Mouse (Mus musculus) brown adipose tissue, adult 24 weeks (tissue): ENCODE data around the gene Serpinf2. TPM values are rescaled to one million over a fixed set of nuclear protein-coding genes. Genes with fewer than 3 reads are reported as not detected.

Source experiments
- H3K27ac ChIP-seq: fragments of 200-500 bp; replicated peaks from 2 replicates; pipeline ENCODE4 v1.5.1; 2012; ENCODE audit warnings: low read depth, mild to moderate bottlenecking, low read length
- H3K4me1 ChIP-seq: fragments of 200-500 bp; 2 replicates; pipeline ENCODE4 v1.6.1; 2012; ENCODE audit warnings: low read length, mixed read lengths; ENCODE audit not compliant: control insufficient read depth, insufficient read depth, insufficient read length
- H3K4me3 ChIP-seq: fragments of 200-500 bp; 2 replicates; pipeline ENCODE4 v1.5.1; 2012; ENCODE audit warnings: low read depth, mild to moderate bottlenecking, low read length, moderate library complexity; ENCODE audit not compliant: insufficient read depth
- polyA plus RNA-seq: library from polyadenylated mRNA; stranded (reverse); fragments of >200 nt; gene quantifications from 2 replicates; pipeline ENCODE4 v1.2.4, GENCODE M21; 2012; ENCODE audit not compliant: missing spikeins, insufficient read depth, insufficient read length

Gene Serpinf2
- 0.48 TPM in 1 of 2 replicates, not detected in the other for polyA plus RNA-seq

DNA sequence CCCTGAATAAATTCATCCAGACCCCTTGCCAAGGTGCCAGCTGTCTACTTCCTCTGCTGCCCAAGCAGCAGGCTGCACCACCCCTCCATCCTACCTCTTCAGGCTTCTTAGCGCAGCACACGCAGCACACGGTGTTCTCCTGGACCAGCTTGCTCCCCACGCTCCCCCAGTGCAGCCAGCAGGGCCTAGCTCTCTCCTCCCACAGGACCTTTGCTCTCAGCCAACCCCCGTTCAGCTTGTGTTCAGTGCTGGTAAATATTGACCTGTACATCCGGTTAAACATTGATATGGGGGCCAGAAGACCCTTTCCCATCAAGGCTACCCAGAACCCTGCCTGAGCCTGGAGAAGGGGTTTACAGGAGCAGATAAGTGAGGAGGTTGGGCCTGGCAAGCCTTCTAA is at the start of gene Serpinf2:
Gene Serpinf2 (minus strand): TSS at position 229 of the 400 bp plus-strand sequence.
- Histone ChIP-seq H3K4me1 (no peaks in the 10 kb centered on the region; the same call in 1 of the 2 replicates), H3K4me3 (no peak within 1 kb of the TSS), H3K27ac (no peak within 1 kb of the TSS)

DNA sequence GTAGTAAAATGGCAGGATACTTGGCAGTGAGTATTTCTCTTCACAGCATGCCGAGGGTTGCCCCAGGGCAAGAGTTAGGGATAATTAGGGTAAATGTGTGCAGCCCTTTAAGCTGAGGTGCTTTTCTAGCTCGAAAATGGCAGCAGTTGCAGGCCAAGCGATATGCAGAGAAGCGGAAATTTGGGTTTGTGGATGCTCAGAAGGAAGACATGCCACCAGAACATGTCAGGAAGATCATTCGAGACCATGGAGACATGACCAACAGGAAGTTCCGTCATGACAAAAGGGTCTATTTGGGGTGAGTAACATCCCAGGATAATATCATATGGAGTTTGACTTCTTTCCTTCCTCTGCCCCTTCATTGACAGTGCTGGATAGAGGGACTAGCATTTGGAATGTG is 48.1 kb upstream of the Serpinf2 start:
- H3K27ac ChIP-seq, result 0 out of 2 replicates have a peak overlapping the region, but pooled peaks have one; percentile 0

DNA sequence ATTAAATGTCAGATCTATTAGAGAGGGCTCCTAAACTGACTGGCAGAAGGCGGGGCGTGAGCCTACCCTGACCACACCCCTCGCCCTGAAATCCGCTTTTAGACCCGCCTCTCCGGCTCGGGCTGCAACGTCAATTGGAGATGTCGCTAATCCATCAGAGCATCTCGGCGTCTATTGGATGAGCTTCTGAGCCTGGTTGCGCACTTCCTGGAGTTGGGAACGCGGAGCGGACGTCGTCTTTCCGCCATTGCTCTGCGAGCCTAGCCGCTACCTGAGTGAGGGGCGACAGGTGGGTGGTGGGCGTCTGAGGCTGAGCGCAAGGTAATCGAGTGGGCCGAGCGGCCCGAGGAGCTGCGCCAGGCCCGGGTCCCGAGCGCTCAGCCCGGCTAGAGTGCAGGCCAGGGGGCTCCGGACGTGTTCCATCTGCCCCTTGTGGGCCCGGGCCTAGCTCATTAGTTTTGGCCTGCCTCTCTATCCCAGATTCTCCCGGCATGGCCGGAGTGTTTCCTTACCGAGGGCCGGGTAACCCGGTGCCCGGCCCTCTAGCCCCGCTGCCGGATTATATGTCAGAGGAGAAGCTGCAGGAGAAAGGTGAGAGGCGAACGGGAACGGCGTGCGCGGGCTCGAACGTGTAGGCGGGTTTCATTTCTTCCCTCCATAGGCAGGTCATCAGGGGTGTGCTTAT is 47.4 kb upstream of the Serpinf2 start, which contains the start of gene Prpf8:
Gene Prpf8 (plus strand): TSS at position 216 of the 685 bp plus-strand sequence.
- Histone ChIP-seq H3K27ac (peak within 1 kb of the TSS; percentile 76), H3K4me1 (peaks cover 6% of the 10 kb centered on the region; the same call in 1 of the 2 replicates), H3K4me3 (peak within 1 kb of the TSS; percentile 93)

More for the DNA sequence above, 48.1 kb upstream of the Serpinf2 start:
- Histone ChIP-seq H3K4me1 (peaks cover 6% of the 10 kb centered on the region; the same call in 1 of the 2 replicates), H3K4me3 (peak overlapping the region; percentile 93)

DNA sequence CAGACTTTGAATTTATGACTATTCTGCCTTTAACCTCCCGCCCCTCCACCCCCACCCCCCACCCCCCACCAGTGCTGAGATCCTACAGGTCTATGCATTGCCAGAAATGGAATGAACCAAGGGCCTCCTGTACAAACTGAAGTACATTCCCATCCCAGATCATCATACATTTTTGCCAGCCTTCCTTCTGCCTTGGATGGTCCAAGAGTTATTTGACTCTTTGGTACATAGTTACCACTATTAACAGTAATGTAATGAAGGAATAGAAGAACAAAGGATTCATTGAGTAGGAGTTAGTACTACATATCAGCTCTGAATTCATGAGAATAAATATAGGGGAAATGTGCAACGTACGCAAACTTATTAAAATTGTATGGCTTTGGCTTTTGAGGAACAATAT is 46.8 kb upstream of the Serpinf2 start:
- Histone ChIP-seq H3K4me1 (peaks cover 6% of the 10 kb centered on the region; the same call in 1 of the 2 replicates), H3K4me3 (no peak overlapping the region), H3K27ac (no peak overlapping the region)

DNA sequence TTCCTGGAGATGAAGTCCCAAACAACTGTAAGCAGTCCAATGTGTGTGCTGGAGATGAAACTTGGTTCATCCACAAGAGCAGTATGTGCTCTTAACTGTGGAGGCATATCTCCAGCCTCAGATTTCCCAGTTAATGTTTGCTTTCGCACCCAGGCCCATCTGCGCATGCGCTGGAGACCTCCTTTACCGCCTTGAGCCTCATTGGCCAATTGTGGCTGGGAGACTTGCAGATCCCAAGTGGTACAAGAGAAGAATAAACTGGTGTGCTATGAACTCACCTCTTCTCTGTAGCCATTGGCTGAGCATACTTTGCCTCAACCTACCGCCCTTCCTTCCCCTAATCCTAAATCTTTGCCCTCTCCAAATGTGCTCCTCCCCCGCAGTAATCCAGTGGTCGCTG is 34.0 kb upstream of the Serpinf2 start:
- H3K27ac ChIP-seq, result no peak overlapping the region
- H3K4me3 ChIP-seq, result no peak overlapping the region
- H3K4me1 ChIP-seq, result no peaks in the 10 kb centered on the region

DNA sequence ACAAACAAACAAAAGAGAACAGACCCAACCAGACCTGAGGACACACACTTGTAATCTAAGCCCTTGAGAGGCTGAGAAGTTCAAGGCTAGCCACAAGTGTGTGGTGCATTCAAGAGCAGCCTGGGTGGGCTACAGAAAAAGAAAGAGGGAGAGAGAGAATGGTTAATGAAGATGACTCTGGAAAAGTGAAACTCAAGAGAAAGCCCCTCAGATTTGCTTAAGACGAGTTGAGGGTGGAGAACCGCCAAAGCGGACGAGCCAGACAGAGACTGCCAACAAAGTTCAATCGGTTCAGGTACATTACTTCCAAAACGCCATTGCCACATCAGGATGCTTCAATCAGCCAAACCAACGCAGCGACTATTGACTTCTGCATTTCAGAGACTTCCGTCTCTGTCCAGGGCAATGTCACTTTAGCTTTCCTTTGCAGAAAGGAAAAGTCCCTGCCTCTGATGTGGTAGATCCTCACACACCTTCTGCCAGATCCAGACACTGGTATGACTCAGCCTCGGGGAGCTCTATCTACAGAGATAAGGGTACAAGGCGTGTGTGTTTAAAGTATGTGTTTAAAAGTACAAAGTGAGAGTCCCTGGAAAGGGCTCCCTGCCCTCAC is 33.2 kb upstream of the Serpinf2 start:
- no peak overlapping the region for H3K4me3 ChIP-seq
- H3K4me1 ChIP-seq, result 0 out of 2 replicates have a peak, but pooled peaks cover 2% of the 10 kb centered on the region
- H3K27ac ChIP-seq, result no peak overlapping the region

DNA sequence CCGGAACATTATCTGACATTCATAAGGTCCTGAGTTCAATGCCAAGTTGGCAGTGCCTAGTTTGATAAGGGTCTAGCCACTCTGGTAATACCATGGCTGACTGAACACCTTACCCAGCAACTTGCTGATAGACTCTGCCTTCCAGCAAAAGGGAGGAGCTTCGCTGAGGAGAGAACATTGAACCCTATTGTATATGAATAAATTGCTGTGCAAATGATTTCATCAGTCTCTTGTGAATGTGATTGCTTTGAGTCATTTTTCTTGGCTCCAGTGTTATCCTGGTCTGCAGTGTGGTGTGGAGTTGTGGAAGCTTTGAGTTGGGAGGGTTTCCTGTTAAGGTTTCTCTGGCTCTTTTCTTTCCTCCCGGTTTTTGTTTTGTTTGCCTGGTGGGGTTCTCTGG is 31.3 kb upstream of the Serpinf2 start:
- Histone ChIP-seq H3K4me3 (no peak overlapping the region), H3K4me1 (0 out of 2 replicates have a peak, but pooled peaks cover 4% of the 10 kb centered on the region), H3K27ac (no peak overlapping the region)

DNA sequence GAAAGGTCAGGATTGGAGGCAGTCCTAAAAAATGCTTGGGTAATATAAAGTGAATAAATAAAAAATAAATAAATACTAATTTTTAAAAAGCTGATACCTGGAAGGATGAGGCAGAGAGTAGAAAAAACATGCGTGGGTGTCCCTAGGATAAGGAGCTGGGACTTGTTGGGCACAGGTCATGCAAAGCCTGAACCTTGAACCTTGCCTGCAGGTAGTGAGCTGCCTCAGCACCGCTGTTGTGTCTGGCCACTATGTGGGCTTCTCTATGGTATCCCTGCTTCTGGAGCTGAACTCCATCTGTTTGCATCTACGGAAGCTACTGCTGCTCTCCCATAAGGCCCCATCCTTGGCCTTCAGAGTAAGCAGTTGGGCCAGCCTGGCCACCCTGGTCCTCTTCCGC is 29.9 kb upstream of the Serpinf2 start:
- H3K27ac ChIP-seq, result no peak overlapping the region
- H3K4me3 ChIP-seq, result no peak overlapping the region

DNA sequence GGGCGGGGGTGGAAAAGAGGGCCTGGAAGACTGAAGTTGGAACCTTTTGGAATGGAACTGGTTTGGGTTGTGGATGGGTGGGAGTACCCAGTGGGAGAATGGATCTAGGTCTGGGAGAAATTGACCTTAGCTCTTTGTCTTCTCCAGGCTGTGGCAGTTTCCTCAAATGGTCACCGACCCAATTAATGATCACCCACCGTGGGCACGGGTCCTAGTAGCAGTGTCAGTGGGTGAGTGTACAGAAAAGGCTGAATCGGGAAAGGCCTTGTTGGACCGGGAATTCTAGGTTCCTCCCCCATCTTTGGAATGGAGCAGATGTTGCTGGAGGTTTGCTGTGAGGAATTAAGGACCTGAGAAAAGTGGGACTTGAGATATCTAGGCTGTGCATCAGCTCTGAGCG is 29.0 kb upstream of the Serpinf2 start:
- 0 out of 2 replicates have a peak, but pooled peaks cover 4% of the 10 kb centered on the region for H3K4me1 ChIP-seq
- H3K27ac ChIP-seq, result no peak overlapping the region
- peak overlapping the region; percentile 48 for H3K4me3 ChIP-seq

More for the DNA sequence above, 29.9 kb upstream of the Serpinf2 start:
- 0 out of 2 replicates have a peak, but pooled peaks cover 4% of the 10 kb centered on the region for H3K4me1 ChIP-seq

DNA sequence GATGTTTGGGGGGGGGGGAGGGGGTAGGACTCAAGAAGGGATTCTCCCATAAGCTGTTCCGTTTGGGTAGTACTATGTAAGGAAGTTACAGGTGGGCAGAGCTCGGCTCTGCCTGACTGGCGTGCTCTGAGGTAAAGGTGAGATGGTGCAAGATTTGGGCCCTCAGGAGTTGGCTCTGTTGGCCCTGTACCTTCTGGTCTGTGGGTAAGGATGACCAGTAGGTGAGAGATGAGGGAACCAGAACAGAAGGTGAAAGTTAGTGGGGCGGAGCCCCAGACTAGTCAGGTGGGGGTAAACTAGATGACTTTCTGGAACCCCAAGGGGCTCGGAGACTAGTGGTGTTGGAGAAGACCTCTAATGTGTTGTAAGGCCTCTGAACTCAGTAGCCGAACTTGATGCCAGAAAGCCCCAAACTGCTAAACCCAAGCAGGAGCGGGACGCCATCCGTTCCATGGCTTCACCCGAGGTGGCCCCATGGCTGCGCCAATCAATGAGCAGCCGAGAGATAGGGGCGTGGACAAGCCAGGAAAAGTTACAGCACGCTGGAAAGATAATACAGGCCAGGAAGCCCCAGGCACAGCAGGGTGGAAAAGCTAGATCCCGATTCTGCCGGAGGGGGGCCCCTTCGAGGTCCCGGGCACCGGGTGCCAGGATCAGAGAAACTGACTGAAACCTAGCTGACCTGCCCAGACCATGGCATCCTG is 28.3 kb upstream of the Serpinf2 start:
- no peak overlapping the region for H3K27ac ChIP-seq
- H3K4me3 ChIP-seq, result peak overlapping the region; percentile 48
- 0 out of 2 replicates have a peak, but pooled peaks cover 4% of the 10 kb centered on the region for H3K4me1 ChIP-seq

DNA sequence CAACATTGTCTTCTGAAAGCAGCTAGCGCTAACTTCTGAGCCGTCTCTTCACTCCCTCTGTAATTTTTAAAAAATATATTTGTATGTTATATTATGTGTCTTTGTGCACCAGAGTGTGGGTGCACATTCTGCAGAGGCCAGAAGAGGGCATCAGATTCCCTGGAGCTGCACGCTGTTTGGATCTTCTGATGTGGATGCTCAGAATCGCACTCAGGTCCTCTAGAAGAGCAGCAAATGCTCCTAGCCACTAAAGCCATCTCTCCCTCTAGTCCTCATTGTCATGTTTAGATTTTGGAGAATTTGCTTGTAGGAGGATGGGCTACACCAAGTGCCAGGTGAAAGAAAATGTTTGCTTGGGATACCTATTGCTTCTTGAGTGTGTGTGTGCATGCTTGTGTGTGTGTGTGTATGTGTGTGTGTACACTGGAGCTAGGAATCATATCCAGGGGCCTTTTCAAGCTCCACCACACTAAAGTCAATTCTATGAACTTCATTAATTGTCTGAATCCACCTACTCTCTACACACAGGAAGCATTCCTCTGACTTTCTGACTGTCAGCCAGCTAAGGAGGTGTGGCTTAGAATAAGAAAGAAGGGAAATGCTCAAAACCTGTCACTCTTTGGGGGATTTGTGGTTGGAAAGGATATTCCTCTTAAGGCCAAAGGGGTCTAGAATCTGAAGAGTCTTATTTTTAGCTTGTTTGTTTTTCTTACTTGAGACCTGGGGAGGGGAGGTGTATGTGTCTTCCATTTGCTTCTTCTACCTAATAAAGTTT is 27.5 kb upstream of the Serpinf2 start:
- no peak overlapping the region for H3K4me3 ChIP-seq
- no peak overlapping the region for H3K27ac ChIP-seq
- H3K4me1 ChIP-seq, result 0 out of 2 replicates have a peak, but pooled peaks cover 4% of the 10 kb centered on the region

DNA sequence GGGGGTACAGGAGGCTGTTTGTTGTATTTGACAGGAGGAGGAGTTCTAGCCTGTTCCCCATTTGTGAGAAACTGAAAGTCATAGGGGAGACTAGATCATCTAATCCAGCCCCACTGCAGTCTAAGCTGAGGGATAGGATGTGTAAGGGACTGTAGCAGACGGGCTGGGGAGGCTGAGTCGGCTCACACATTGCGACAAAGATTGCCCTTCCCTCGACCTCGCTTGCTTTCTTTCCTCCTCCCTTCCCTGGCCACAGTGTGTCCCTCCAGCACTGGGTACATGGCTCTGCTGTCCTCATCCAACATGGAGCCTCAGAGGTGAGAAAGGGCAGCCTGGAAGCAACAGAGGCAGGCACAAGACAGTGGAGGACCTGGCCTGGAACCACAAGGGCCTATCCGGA is 25.7 kb upstream of the Serpinf2 start:
- Histone ChIP-seq H3K4me3 (no peak overlapping the region; the same call in 1 of the 2 replicates), H3K27ac (peak overlapping the region; percentile 32; the same call in 1 of the 2 replicates), H3K4me1 (peaks cover 4% of the 10 kb centered on the region; the same call in 1 of the 2 replicates)

DNA sequence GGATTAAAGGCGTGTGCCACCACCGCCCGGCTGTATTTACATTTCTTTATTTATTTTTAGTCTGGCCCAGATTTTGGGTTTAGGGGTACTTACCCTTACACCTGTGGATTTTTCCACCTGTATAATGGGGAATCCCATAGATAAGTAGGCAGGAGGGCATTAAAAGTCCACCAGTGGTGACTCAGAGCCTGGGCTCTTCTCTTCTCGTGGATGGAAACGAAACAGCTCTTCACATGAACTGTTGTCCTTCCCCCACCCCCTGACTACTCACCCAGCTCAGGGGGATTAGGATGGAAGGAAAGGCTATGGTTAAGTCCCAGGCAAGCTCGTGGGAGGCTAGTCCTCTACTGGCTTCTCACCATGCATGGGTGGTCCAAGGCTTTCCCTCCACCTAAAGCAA is 25.0 kb upstream of the Serpinf2 start:
- Histone ChIP-seq H3K4me1 (peaks cover 10% of the 10 kb centered on the region), H3K4me3 (no peak overlapping the region), H3K27ac (no peak overlapping the region)

DNA sequence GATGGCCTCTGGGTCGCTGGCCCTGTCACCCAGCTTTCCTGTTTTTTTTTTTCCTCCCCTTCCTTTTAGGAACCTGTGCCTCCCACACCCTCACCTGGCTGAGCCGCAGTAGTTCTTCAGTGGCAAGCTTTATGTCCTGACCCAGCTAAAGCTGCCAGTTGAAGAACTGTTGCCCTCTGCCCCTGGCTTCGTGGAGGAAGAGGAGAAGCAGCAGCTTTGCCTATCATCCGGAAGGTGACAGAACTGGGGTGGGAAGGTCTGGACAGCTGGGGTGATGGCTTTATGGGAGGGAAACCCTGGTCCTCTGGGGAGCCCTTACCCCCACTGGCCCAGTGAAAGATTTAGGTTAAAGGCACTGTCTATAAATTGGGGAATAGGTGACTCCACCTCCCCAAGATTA is 24.2 kb upstream of the Serpinf2 start:
- Histone ChIP-seq H3K27ac (peak overlapping the region; percentile 74), H3K4me3 (peak overlapping the region; percentile 70), H3K4me1 (peaks cover 16% of the 10 kb centered on the region)
